Mouse (Mus musculus) forebrain, embryonic 16.5 days (tissue): Measurements from ENCODE around the gene Agtpbp1. TPM values are rescaled to one million over a fixed set of nuclear protein-coding genes. Genes with fewer than 3 reads are reported as not detected.

Experiments used
- ATAC-seq: fragments of 200-750 bp; cut with Nextera tagmentation; 2 replicates; pipeline ENCODE4 v1.8.0; 2017; ENCODE audit warnings: mild to moderate bottlenecking, moderate library complexity
- H3K27ac ChIP-seq: fragments of 300-500 bp; sonication (generic); 2 replicates; pipeline ENCODE4 v1.5.1; 2014; ENCODE audit warnings: low read length, control low read depth
- H3K27me3 ChIP-seq: fragments of 300-500 bp; sonication (generic); replicated peaks from 2 replicates; pipeline ENCODE4 v1.6.1; 2014; ENCODE audit warnings: low read length; ENCODE audit not compliant: control insufficient read depth, insufficient read depth
- H3K36me3 ChIP-seq: fragments of 300-500 bp; sonication (generic); 2 replicates; pipeline ENCODE4 v1.6.1; 2014; ENCODE audit not compliant: control insufficient read depth, insufficient read depth
- H3K4me1 ChIP-seq: fragments of 300-500 bp; sonication (generic); replicated peaks from 2 replicates; pipeline ENCODE4 v1.6.1; 2014; ENCODE audit warnings: low read length; ENCODE audit not compliant: control insufficient read depth, insufficient read depth
- H3K4me2 ChIP-seq: fragments of 300-500 bp; sonication (generic); 2 replicates; pipeline ENCODE4 v1.6.1; 2014; ENCODE audit warnings: mild to moderate bottlenecking, low read length, control low read depth
- H3K4me3 ChIP-seq: fragments of 300-500 bp; sonication (generic); replicated peaks from 2 replicates; pipeline ENCODE4 v1.5.1; 2014; ENCODE audit warnings: mild to moderate bottlenecking, low read length, control low read depth
- H3K9ac ChIP-seq: fragments of 300-500 bp; sonication (generic); replicated peaks from 2 replicates; pipeline ENCODE4 v1.6.1; 2014; ENCODE audit warnings: low read depth, low read length, control low read depth
- H3K9me3 ChIP-seq: fragments of 300-500 bp; sonication (generic); 2 replicates; pipeline ENCODE4 v1.6.1; 2016; ENCODE audit warnings: low read length; ENCODE audit not compliant: control insufficient read depth
- WGBS: fragments of 180-500 bp; shearing (Covaris S2); extraction: QIAGEN DNeasy Blood & Tissue Kit; methylation state at CpG from one replicate; pipeline ENCODE4 v1.1.7; 2014; 5-methylcytosine and 5-hydroxymethylcytosine counted together
- polyA plus RNA-seq: library from polyadenylated mRNA; unstranded; fragments of >200 nt; fragmentation: Nextera tagmentation; extraction: Ambion mirVana; gene quantifications from 2 replicates; pipeline ENCODE4 v1.2.1, GENCODE M21; 2015

Agtpbp1 gene
- polyA plus RNA-seq, 1 experiment from 2014 or later = 56.1 TPM

- Histone ChIP-seq H3K36me3 (peaks cover 9% of the 10 kb centered on the region), H3K27ac (no peak overlapping the region), H3K27me3 (no peaks in the 10 kb centered on the region), H3K4me2 (no peak overlapping the region), H3K4me3 (no peak overlapping the region), H3K9ac (no peak overlapping the region), H3K9me3 (no peaks in the 10 kb centered on the region), H3K4me1 (peaks cover 7% of the 10 kb centered on the region; the same call in 1 of the 2 replicates)
- no peak for ATAC-seq
- WGBS = 84% methylated on average over 4 of the region's 4 CpGs
Observed at GRCm38 (mm10) chr13:59503581-59503980, 81.4 kb downstream of the Agtpbp1 start.

- Histone ChIP-seq H3K27ac (no peak overlapping the region), H3K9ac (no peak overlapping the region), H3K4me3 (no peak overlapping the region), H3K4me1 (peaks cover 2% of the 10 kb centered on the region; the same call in 1 of the 2 replicates), H3K9me3 (no peaks in the 10 kb centered on the region), H3K4me2 (no peak overlapping the region), H3K36me3 (peaks cover 13% of the 10 kb centered on the region), H3K27me3 (no peaks in the 10 kb centered on the region)
- WGBS = 83% methylated on average over 6 of the region's 6 CpGs
- no peak for ATAC-seq
Observed at GRCm38 (mm10) chr13:59499831-59500230, 85.2 kb downstream of the Agtpbp1 start.

GRCm38 (mm10) chr13:59499374-59499773, 85.7 kb downstream of the Agtpbp1 start:
- WGBS = 94% methylated on average over 2 of the region's 2 CpGs

GRCm38 (mm10) chr13:59498191-59498590, 86.8 kb downstream of the Agtpbp1 start:
- no peak overlapping the region for H3K27ac ChIP-seq
- H3K27me3 ChIP-seq = no peaks in the 10 kb centered on the region
- no peak overlapping the region for H3K4me2 ChIP-seq
- H3K36me3 ChIP-seq = peaks cover 17% of the 10 kb centered on the region
- no peak overlapping the region for H3K9ac ChIP-seq
- no peaks in the 10 kb centered on the region for H3K9me3 ChIP-seq
- peaks cover 2% of the 10 kb centered on the region; the same call in 1 of the 2 replicates for H3K4me1 ChIP-seq
- 86% methylated on average over 5 of the region's 5 CpGs for WGBS
- ATAC-seq = no peak
- no peak overlapping the region for H3K4me3 ChIP-seq

More at GRCm38 (mm10) chr13:59499374-59499773, 85.7 kb downstream of the Agtpbp1 start:
- no peak overlapping the region for H3K4me2 ChIP-seq
- H3K27ac ChIP-seq = no peak overlapping the region
- H3K9ac ChIP-seq = no peak overlapping the region
- H3K4me1 ChIP-seq = peaks cover 2% of the 10 kb centered on the region; the same call in 1 of the 2 replicates
- no peak for ATAC-seq
- no peaks in the 10 kb centered on the region for H3K27me3 ChIP-seq
- no peaks in the 10 kb centered on the region for H3K9me3 ChIP-seq
- H3K4me3 ChIP-seq = no peak overlapping the region
- peaks cover 17% of the 10 kb centered on the region for H3K36me3 ChIP-seq

GRCm38 (mm10) chr13:59495839-59496238, 89.2 kb downstream of the Agtpbp1 start:
- H3K9ac ChIP-seq = no peak overlapping the region
- peaks cover 17% of the 10 kb centered on the region for H3K36me3 ChIP-seq
- H3K4me3 ChIP-seq = no peak overlapping the region
- no peak overlapping the region for H3K4me2 ChIP-seq
- 32% methylated on average over 8 of the region's 8 CpGs for WGBS
- no peaks in the 10 kb centered on the region for H3K27me3 ChIP-seq
- no peak for ATAC-seq
- no peak overlapping the region; the same call in 1 of the 2 replicates for H3K27ac ChIP-seq
- H3K9me3 ChIP-seq = no peaks in the 10 kb centered on the region
- peaks cover 2% of the 10 kb centered on the region; the same call in 1 of the 2 replicates for H3K4me1 ChIP-seq

- H3K36me3 ChIP-seq = peaks cover 12% of the 10 kb centered on the region
- H3K9ac ChIP-seq = no peak overlapping the region
- ATAC-seq = no peak
- WGBS = 86% methylated on average over 5 of the region's 5 CpGs
- H3K27ac ChIP-seq = no peak overlapping the region
- no peaks in the 10 kb centered on the region for H3K27me3 ChIP-seq
- peaks cover 2% of the 10 kb centered on the region; the same call in 1 of the 2 replicates for H3K4me1 ChIP-seq
- H3K4me3 ChIP-seq = no peak overlapping the region
- no peaks in the 10 kb centered on the region for H3K9me3 ChIP-seq
- H3K4me2 ChIP-seq = no peak overlapping the region
Observed at GRCm38 (mm10) chr13:59494619-59495262, 90.3 kb downstream of the Agtpbp1 start.

GRCm38 (mm10) chr13:59490726-59491125, 94.3 kb downstream of the Agtpbp1 start:
- no peak overlapping the region for H3K27ac ChIP-seq
- H3K4me3 ChIP-seq = no peak overlapping the region
- WGBS = 54% methylated on average over 4 of the region's 4 CpGs
- peaks cover 4% of the 10 kb centered on the region for H3K4me1 ChIP-seq
- peaks cover 11% of the 10 kb centered on the region for H3K36me3 ChIP-seq
- H3K9ac ChIP-seq = no peak overlapping the region
- H3K27me3 ChIP-seq = no peaks in the 10 kb centered on the region
- no peak overlapping the region for H3K4me2 ChIP-seq
- no peak for ATAC-seq
- H3K9me3 ChIP-seq = no peaks in the 10 kb centered on the region

- Histone ChIP-seq H3K4me1 (peaks cover 4% of the 10 kb centered on the region; the same call in 1 of the 2 replicates), H3K4me2 (no peak overlapping the region), H3K4me3 (no peak overlapping the region), H3K36me3 (peaks cover under 1% of the 10 kb centered on the region; the same call in 1 of the 2 replicates), H3K27ac (no peak overlapping the region; the same call in 1 of the 2 replicates), H3K9me3 (no peaks in the 10 kb centered on the region), H3K27me3 (no peaks in the 10 kb centered on the region), H3K9ac (no peak overlapping the region)
- WGBS = 39% methylated on average over 2 of the region's 2 CpGs
- ATAC-seq = peak; percentile 85
Observed at GRCm38 (mm10) chr13:59489143-59489542, 95.9 kb downstream of the Agtpbp1 start.

- Histone ChIP-seq H3K27me3 (no peaks in the 10 kb centered on the region), H3K9ac (no peak overlapping the region), H3K27ac (no peak overlapping the region), H3K36me3 (no peaks in the 10 kb centered on the region), H3K9me3 (no peaks in the 10 kb centered on the region), H3K4me3 (no peak overlapping the region), H3K4me1 (peaks cover 4% of the 10 kb centered on the region; the same call in 1 of the 2 replicates), H3K4me2 (no peak overlapping the region)
- no peak for ATAC-seq
- WGBS = 90% methylated on average over 8 of the region's 8 CpGs
Observed at GRCm38 (mm10) chr13:59487287-59487686, 97.7 kb downstream of the Agtpbp1 start.
